20 mouse cellular contexts compared by ENCODE assay signal in the genomic region with DNA sequence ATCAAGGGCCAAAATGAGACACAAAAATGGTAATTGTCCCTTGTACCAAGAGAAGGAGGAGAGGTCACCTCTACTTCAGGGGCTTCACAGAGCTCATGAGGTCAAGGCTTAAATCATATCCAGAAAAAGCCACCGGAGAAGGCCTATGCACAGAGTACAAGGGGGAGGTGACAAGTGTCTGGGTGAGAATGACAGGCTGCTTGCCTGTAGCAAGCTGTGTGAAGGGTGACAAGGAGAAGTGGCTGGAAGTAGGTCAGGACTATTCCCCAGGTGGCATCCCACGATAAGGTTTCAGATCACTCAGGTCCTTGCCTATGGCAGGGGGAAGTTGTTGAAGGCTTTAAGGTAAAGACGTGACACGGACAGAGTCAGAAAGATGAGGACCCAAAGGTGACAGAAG. TPM values are rescaled to one million over a fixed set of nuclear protein-coding genes. Genes with fewer than 3 reads are reported as not detected.
A peak's percentile ranks its signal among the peaks of the same experiment; 100 is the strongest.
DNase-seq lines count a peak whose midpoint lies in the region; ATAC-seq and TF ChIP-seq lines count a peak whose summit lies in the region.
"Had no signal": no experiment of that assay in that cellular context is flagged by ENCODE, and none has a peak within 500 bp of the region (broad histone marks: within the 10 kb centered on the region; RNA-seq: fewer than 3 reads in every experiment).

No protein-coding gene starts in this region.

- peaks cover 60% of the 10 kb centered on the region for H3K36me3 ChIP-seq in heart, embryonic 14.5 days (ENCODE audit: control insufficient read depth, insufficient read depth, low read length)
- peaks cover 55% of the 10 kb centered on the region for H3K36me3 ChIP-seq in liver, embryonic 14.5 days (replicated peaks; ENCODE audit: control insufficient read depth, insufficient read depth, low read depth)

- no peak overlapping the region for H3K4me3 ChIP-seq in heart, embryonic 14.5 days (ENCODE audit: control insufficient read depth in 1 of 2, insufficient read depth in 1 of 2, low read depth in 1 of 2, low read length in 2 of 2)
- H3K4me3 ChIP-seq in liver, embryonic 14.5 days (ENCODE audit: insufficient read depth in 1 of 2, low read depth in 2 of 2, low read length in 2 of 2): no peak overlapping the region
- H3K4me3 ChIP-seq: embryonic facial prominence, embryonic 12.5 days; hindbrain, embryonic 10.5 days; midbrain, embryonic 12.5 days had no signal

- no peaks in the 10 kb centered on the region for H3K9me3 ChIP-seq in heart, embryonic 14.5 days (ENCODE audit: control insufficient read depth, low read length)
- H3K9me3 ChIP-seq in liver, embryonic 14.5 days (ENCODE audit: control insufficient read depth, low read length): no peaks in the 10 kb centered on the region
- H3K9me3 ChIP-seq: embryonic facial prominence, embryonic 12.5 days; hindbrain, embryonic 10.5 days; midbrain, embryonic 12.5 days had no signal

- peak overlapping the region; percentile 11 for H3K4me2 ChIP-seq in heart, embryonic 14.5 days (ENCODE audit: low read length)
- H3K4me2 ChIP-seq in liver, embryonic 14.5 days (ENCODE audit: low read depth): no peak overlapping the region
- H3K4me2 ChIP-seq: embryonic facial prominence, embryonic 12.5 days; midbrain, embryonic 12.5 days had no signal

- TF ChIP-seq CTCF in liver, embryonic 14.5 days (IDR thresholded peaks at IDR 0.05; ENCODE audit: low read depth): no peak

- 41% methylated on average over 4 of the region's 4 CpGs for WGBS in heart, embryonic 14.5 days
- WGBS in liver, embryonic 14.5 days (ENCODE audit: insufficient replicate concordance): 24% methylated on average over 4 of the region's 4 CpGs

- 0 out of 2 replicates have a peak, but pooled peaks have one; percentile 19 for TF ChIP-seq EP300 in liver, embryonic 14.5 days (IDR thresholded peaks at IDR 0.05; ENCODE audit: low read depth)

- no peaks in the 10 kb centered on the region for H3K27me3 ChIP-seq in heart, embryonic 14.5 days (ENCODE audit: control insufficient read depth, insufficient read depth, low read length)
- H3K27me3 ChIP-seq in liver, embryonic 14.5 days (ENCODE audit: control insufficient read depth, insufficient read depth, low read length): no peaks in the 10 kb centered on the region
- H3K27me3 ChIP-seq: CH12.LX; embryonic facial prominence, embryonic 12.5 days; midbrain, embryonic 12.5 days had no signal

- no peak overlapping the region for H3K9ac ChIP-seq in heart, embryonic 14.5 days (ENCODE audit: low read length)
- no peak overlapping the region for H3K9ac ChIP-seq in liver, embryonic 14.5 days (replicated peaks)
- H3K9ac ChIP-seq: embryonic facial prominence, embryonic 12.5 days; forebrain, postnatal 0 days; midbrain, embryonic 12.5 days had no signal

- DNase-seq in heart, adult 18-20 months: peak; percentile 58 to 63
- no peak for DNase-seq in heart, adult 9 months (ENCODE audit: low spot score in 2 of 2)
- peak; percentile 14 for DNase-seq in MEL-GATA-1-ER (ENCODE audit: extremely low read depth, low read depth)
- DNase-seq in liver, embryonic 14.5 days (ENCODE audit: low read depth in 3 of 3, low spot score in 3 of 3): peak in 2 of 3 experiments; percentile 43 to 47
- no peak for DNase-seq in lung, postnatal 4 days
- DNase-seq in frontal cortex, postnatal 14 days (ENCODE audit: low spot score in 2 of 2): no peak
- DNase-seq in kidney, postnatal 4 days: no peak
- DNase-seq: adrenal gland, adult 8-10 months; cerebellum, adult 9-10 months; forebrain, postnatal 0 days; gastrocnemius, postnatal 14 days; kidney, adult 18-20 months; lung, adult 18-20 months; lung, postnatal 36 days; thymus, adult 18-20 months had no signal

- peak overlapping the region; percentile 86 to 90 for H3K27ac ChIP-seq in heart, embryonic 14.5 days (replicated peaks in 1 of 2; ENCODE audit: control insufficient read depth in 1 of 2, insufficient read depth in 1 of 2, low read depth in 2 of 2, low read length in 2 of 2)
- H3K27ac ChIP-seq in liver, embryonic 14.5 days: no peak overlapping the region
- H3K27ac ChIP-seq: embryonic facial prominence, embryonic 12.5 days; hindbrain, embryonic 10.5 days; midbrain, embryonic 12.5 days had no signal

- H3K4me1 ChIP-seq in heart, embryonic 14.5 days (ENCODE audit: control insufficient read depth in 2 of 2, insufficient read depth in 2 of 2, low read length in 2 of 2): peaks cover 42 to 66% of the 10 kb centered on the region in 2 experiments
- H3K4me1 ChIP-seq in liver, embryonic 14.5 days (replicated peaks; ENCODE audit: control insufficient read depth in 2 of 2, insufficient read depth in 2 of 2, low read length in 1 of 2): peaks cover 3 to 26% of the 10 kb centered on the region in 2 experiments; a peak in 3 of 4 replicates
- H3K4me1 ChIP-seq: embryonic facial prominence, embryonic 12.5 days had no signal

- peak; percentile 77 for ATAC-seq in heart, embryonic 14.5 days (ENCODE audit: insufficient number of reproducible peaks, insufficient read depth, low FRiP score, low read depth)
- ATAC-seq in liver, embryonic 14.5 days (ENCODE audit: insufficient read depth): peak; percentile 60
- ATAC-seq: forebrain, postnatal 0 days had no signal

RNA-seq across cellular contexts. Expression of gene B4galt1, which starts 33.8 kb away (rescaled TPM):
- 10 to 100 TPM; 58.2 to 59.1 TPM for total RNA-seq in heart, adult 18-20 months (2021)
- polyA plus RNA-seq in heart, embryonic 14.5 days (2014; fragmentation: Nextera tagmentation; extraction: Ambion mirVana): 58.5 and 60.6 TPM in 2 replicates
- polyA plus RNA-seq in liver, embryonic 14.5 days (2012; rRNA removed): 13.3 and 14.3 TPM in 2 replicates
- polyA plus RNA-seq in liver, embryonic 14.5 days (2014; fragmentation: Nextera tagmentation; extraction: Ambion mirVana): 30.3 and 31.2 TPM in 2 replicates

Comparison
In these comparisons a context has a peak if more than half of its experiments do, and no peak if none do; other contexts are left out.
1. DNase-seq: peak in heart, adult 18-20 months (2 of 2), MEL-GATA-1-ER (single experiment) and liver, embryonic 14.5 days (2 of 3); none in heart, adult 9 months (0 of 2), lung, postnatal 4 days (0 of 2), frontal cortex, postnatal 14 days (0 of 2) and kidney, postnatal 4 days (0 of 2).